Mouse (Mus musculus): Measurements from ENCODE around the gene Pdia6.

The Pdia6 gene

GRCm38 (mm10) chr12:17264826-17265225 is 1.5 kb upstream of the Pdia6 start:
- DNase-seq (ENCODE audit: low read depth), result no peak

GRCm38 (mm10) chr12:17266673-17266990 is 287 bp downstream of the Pdia6 start:
- DNase-seq (ENCODE audit: low read depth), result no peak

- peak; percentile 29 for DNase-seq (ENCODE audit: low read depth)
Measured at GRCm38 (mm10) chr12:17267316-17267715, 971 bp downstream of the Pdia6 start.

- peak; percentile 71 for DNase-seq (ENCODE audit: low read depth)
Measured at GRCm38 (mm10) chr12:17271272-17271671, 4.9 kb downstream of the Pdia6 start.

GRCm38 (mm10) chr12:17273841-17274240 is 7.5 kb downstream of the Pdia6 start:
- no peak for DNase-seq (ENCODE audit: low read depth)

- DNase-seq (ENCODE audit: low read depth), result no peak
Measured at GRCm38 (mm10) chr12:17288496-17288895, 22.2 kb downstream of the Pdia6 start.

- DNase-seq (ENCODE audit: low read depth), result no peak
Measured at GRCm38 (mm10) chr12:17289060-17289459, 22.7 kb downstream of the Pdia6 start.

- no peak for DNase-seq (ENCODE audit: low read depth)
Measured at GRCm38 (mm10) chr12:17289913-17290312, 23.6 kb downstream of the Pdia6 start.

GRCm38 (mm10) chr12:17290569-17290968 is 24.2 kb downstream of the Pdia6 start:
- no peak for DNase-seq (ENCODE audit: low read depth)

GRCm38 (mm10) chr12:17296899-17297298 is 30.6 kb downstream of the Pdia6 start:
- DNase-seq (ENCODE audit: low read depth), result no peak

- DNase-seq (ENCODE audit: low read depth), result no peak
Measured at GRCm38 (mm10) chr12:17299902-17300301, 33.6 kb downstream of the Pdia6 start.

- no peak for DNase-seq (ENCODE audit: low read depth)
Measured at GRCm38 (mm10) chr12:17305445-17305844, 39.1 kb downstream of the Pdia6 start.

GRCm38 (mm10) chr12:17308246-17308645 is 41.9 kb downstream of the Pdia6 start:
- DNase-seq (ENCODE audit: low read depth), result no peak

- no peak for DNase-seq (ENCODE audit: low read depth)
Measured at GRCm38 (mm10) chr12:17310852-17311839, 44.8 kb downstream of the Pdia6 start.

- DNase-seq (ENCODE audit: low read depth), result no peak
Measured at GRCm38 (mm10) chr12:17316096-17316495, 49.8 kb downstream of the Pdia6 start.

GRCm38 (mm10) chr12:17317970-17318369 is 51.6 kb downstream of the Pdia6 start:
- DNase-seq (ENCODE audit: low read depth), result no peak

GRCm38 (mm10) chr12:17318453-17318852 is 52.1 kb downstream of the Pdia6 start:
- DNase-seq (ENCODE audit: low read depth), result no peak

- DNase-seq (ENCODE audit: low read depth), result no peak
Measured at GRCm38 (mm10) chr12:17324549-17325470, 58.5 kb downstream of the Pdia6 start.

GRCm38 (mm10) chr12:17329259-17329658 is 62.9 kb downstream of the Pdia6 start, which contains the start of gene Atp6v1c2:
Atp6v1c2 (minus strand) TSS chr12:17329359.
- DNase-seq (ENCODE audit: low read depth), result no peak

- DNase-seq (ENCODE audit: low read depth), result no peak
Measured at GRCm38 (mm10) chr12:17333459-17333858, 67.1 kb downstream of the Pdia6 start.

Data from induced T-regulatory cell, adult 2 months (primary cell).